Mouse (Mus musculus) layer of hippocampus, adult 8-10 months (tissue): ENCODE measurements around the gene Gna13. TPM values are rescaled to one million over a fixed set of nuclear protein-coding genes. Genes with fewer than 3 reads are reported as not detected.

Experiments used
- DNase-seq, 2 experiments: peaks; one replicate each; pipeline ENCODE4 v3.0.0; 2022; ENCODE audit warnings: low spot score in 2 of 2
- total RNA-seq, 4 experiments: library from RNA; stranded (reverse); gene quantifications; 2 replicates each; pipeline ENCODE4 v1.2.4; 2022

Gene Gna13
- total RNA-seq, 4 experiments from 2014 or later: 56.4 to 69.6 (median 63.0) TPM

DNA sequence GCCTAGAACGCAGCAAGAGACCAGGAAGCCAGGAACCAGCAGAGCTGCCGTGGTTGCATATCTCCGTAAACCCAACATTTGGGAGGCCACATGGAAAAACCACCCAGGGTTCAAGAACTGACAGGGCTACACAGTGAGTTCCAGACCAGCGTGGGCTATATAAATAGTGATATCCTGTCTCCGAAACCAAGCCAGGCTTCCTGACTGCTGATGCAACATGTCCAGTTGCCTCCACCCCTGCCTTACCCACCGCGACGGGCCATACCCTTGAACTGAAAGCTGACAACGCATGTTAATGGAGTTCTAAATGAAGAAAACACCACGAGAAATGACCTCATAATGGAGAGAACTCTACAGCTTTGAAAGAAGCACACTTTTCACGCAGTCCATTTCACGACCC lies 14.2 kb upstream of the Gna13 start:
- no peak for DNase-seq

DNA sequence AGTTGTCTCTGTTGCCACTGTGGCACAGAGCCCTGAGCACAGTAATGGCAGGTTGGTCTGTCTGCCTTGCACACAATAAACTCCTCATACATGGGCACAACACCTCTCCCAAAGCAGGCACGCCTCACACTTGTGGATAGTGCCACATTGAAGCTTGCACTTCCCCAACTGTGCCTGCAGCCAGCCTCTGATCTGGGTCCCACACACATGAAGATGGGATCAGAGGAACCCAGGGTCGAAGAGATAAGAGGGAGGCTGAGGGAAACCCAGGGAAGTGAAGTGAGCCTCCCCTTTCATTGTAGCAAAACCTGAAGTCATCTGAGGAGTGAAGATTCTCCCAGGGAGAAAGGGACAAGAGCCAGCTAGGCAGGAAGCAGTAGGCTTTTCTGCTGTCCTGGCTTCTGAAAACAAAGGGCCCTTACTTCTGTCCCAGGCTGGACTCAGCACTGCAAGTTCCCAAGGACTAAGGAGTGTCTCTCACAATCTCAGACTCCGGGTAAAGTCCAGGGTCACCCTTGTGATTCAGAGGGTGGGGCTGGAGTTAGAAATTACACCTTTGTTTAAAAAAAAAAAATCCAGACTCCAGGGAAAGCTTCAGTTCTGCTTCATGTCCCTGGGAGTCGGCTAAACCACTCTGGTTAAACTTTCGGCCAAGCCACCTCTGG lies 12.8 kb upstream of the Gna13 start:
- no peak for DNase-seq

DNA sequence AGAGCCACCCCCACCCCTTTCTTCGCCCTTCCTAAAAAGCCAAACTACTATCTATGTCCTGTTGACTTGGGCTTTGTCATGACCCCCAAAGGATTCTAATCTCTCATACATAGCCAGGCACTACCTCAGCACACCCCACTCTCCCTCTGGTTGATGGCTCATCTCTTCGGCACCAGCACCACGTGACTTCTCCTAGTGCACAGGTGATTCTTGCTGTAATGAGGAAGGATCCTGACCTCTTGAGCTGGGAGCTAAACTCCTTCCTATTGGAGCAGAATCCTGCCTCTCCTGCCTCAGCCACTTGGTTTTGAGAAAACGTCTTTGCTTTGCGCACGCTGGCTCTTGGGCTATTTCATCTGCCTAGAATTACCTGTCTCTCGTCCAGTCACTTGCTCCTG lies 12.3 kb upstream of the Gna13 start:
- no peak for DNase-seq

DNA sequence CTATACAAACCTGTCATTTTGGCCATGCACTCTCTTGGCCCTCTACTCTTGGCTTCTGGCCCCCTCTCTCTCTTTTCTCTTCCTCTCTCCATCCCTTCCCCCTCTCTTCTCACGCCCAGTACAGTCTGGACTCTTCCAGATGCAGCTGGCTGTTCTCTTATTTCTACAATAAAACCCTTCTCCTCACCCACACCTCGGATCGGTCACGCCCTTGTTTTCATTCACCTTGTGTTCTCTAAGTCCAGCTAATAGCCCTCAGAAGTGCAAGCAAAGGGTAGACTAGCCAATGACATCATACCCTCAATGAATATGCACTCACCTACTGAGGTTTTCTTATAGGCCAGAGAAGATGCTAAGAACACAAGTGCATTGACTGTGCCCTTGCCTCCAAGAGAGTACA lies 11.1 kb upstream of the Gna13 start:
- no peak for DNase-seq

DNA sequence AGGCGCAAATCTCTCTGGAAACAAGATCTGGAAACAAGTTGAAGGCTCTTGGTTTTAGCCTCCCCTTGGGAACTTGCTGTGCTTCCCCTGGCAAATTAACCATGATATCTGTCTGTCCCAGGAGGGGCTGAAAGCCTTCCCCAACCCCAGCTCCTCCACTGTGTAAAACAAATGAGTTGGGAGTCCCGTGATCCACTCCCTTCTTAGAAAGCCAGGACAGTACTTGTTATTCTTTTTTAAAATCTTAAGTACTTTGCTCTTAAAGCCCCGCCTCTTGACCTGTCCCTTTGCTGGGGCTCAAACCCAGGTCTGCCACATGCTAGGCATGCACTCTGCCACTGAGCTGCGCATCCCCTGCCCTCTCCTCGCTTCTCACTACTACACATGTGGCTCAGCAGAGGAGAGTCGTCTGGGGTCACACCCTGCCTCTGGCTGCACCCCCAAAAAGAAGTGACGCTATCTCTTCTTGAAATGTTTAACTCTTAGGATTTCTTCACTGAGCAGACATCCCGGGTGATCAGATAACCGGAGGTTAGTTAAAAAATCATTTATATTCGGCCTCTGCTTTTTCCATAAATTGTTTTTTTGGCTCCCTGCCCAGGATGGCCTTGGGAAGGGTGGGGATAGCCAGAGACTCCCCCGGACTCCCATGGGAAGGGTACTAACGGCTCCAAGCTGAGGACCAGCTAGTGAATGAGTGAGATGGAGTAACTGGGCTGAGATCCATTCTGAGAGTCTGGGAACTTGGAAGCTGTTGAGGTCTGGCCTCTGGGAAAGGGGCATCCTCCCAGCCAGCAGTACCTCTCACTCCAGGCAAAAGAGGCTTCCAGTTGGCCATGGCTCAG lies 9.0 kb upstream of the Gna13 start:
- DNase-seq: no peak

DNA sequence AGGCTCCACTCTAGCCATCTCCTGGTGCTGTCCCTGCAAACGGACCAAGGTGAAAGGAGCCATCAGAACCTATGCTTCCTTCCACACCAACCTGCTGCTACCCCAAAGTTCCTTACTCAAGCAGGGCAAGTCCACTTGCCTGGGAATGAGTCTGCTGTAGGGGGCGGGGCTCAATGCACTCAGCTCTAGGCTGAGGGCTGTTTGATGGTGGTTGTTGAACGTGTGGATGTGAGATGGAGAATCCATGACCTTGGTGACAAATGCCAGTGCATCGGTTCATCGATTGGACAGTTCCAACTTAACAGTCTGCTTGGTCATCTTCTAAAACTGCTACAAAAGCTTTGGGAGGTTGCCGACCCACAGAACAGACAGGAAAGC lies 8.4 kb upstream of the Gna13 start:
- no peak for DNase-seq

DNA sequence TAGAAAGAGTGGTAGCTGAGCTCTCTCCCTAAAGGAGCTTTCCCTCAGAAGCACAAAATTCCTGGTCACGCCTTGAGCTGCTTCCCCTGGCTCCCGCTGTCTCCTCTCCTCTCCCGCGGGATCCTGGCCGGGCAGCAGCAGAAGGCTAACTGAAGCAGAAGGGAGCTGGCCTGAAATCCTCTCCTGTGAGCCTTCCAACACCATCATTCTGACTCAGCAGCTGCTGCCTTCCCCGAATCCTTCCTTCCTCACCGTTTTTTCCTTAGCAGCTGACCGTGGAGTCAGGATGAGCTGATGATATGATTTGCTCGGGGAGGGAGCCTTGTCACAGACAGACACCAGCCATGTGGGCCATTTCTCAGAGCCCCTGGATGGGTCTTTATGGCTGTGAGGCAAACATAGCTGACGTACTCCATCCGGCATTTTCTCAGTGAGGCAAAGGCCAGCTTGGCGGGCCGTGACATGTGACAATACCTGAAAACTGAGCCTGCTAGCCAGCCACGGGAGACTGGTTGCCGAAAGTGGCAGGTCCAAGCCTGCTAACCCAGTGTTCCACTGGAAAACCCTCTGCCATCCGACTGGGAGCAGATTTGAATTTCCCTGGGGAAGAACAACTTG lies 6.8 kb upstream of the Gna13 start:
- DNase-seq: no peak

DNA sequence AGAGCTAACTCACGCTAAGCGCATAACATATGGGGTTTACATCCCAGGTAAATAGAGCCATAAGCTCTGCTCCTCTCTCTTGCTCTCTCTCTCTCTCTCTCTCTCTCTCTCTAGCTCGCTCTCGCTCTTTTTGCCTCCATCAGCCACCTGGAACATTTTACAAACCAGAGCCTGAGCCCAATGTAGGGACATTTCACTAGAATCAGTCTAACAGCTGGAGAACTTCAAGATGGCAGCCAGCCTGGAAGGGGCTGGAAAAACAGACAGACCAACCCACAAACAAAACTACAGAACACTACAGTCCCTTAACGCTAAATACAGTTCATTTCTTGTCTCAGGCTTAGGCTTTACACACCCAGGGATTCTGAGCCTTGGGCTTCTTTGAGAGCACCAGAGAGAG lies 5.5 kb upstream of the Gna13 start:
- DNase-seq: no peak

DNA sequence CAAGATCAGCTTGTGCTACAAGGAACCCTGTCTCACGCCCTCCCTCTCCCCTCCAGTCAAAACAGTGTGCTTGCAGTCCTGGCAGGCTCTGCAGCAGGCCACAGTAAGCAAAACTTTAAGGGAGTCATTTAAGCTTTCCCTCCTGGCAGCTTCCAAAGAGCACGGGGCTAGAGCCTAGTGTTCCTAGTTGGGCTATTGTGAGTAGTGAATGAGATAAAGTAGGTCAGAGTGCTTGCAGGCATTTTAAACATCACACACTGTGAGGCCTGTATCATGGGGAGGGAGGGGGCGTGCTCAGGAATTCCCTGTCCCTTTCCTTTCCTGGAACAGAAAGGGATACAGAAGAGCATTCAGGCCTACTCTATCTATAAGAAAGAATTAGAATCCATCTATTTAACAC lies 4.1 kb upstream of the Gna13 start:
- DNase-seq: peak; percentile 25 to 69

DNA sequence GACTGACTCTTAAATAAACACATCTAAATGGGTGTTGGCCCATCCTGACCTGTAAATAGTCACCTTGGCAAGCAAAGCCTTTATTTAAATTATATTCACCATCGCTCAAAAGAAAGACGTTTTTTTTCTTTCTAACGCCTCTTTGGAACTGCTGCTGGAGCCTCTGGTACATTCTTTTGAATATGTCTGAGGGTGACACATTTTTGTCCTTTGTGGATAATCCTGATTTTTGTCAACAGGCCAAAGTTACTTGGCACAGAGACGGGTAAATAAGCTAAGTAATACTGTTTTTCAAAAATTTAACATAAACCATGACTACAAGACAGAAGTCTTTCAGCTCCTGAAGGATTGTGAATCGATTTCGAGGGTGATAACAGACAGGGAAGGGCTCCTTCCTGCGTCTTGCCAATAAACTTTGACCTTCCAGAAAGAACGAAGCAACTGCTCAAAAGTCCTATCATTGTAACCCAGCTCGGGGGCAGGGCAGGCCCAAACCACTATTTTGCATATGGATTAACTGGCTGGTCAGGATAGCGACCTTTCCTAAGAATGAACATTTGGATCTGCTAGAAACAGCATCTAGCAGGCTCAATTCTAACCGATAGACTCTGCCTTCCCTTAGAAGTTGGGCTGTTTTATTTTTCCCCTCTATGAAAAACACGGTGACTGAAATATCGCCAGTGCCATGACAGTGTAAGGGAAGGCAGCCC lies 3.4 kb upstream of the Gna13 start:
- DNase-seq: no peak

DNA sequence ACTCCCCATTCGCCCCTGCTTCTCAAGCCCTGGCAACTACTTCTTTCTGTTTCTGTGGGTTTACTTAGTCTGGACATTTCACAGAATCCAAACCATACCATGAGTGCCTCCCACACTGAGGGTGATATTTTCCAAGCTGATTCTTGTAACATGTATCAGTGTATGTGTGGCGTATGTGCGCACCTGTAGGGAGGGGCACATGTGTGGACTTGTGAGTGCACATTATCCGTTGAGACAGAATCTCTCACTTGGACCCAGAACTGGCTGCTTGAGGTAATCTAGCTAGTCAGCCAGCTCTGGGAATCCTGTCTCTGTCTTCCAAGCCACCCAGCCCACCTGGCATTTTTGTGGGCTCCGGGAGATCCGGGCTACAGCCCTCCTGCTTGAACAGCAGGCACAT lies 2.5 kb upstream of the Gna13 start:
- no peak for DNase-seq

DNA sequence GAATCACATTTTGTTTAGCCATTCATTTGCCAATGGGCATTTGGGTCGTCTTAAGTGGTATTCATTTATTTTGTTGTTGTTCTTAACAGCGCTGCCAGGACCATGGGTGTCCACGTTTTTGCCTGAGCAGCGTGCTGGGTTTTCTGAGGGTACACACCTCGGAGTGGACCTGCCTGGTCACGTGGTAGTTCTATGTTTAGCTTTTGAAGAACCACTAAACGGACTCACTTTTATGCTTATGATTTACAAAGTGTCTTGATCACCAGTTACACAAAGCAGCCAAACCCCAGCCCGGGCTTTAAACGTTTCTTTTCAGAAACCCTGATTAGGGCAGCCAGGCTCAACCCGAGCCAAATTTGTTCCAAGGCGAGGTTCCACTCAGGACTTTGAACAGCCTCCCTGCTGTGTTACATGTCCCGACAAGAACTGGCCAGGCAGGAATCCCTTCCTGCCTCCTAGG lies 2.0 kb upstream of the Gna13 start:
- DNase-seq: peak; percentile 48 to 61

DNA sequence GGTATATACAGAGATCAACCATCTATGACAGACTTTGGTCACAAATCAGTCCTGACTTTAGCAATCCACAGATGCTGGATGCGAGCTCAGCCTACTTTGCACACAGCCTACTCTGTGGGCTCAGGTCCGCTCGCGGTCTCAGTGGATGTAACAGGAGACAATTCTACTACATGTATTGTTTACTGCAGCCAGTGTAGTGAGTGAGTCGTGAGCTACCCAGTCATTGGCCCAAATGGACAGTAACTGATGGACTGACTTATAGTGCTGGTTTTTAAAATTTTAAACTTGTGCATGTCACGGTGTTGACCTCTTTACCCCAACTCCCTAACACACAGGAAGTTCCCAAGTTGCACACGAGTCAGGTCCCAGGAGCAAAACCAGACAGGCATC lies 1.4 kb upstream of the Gna13 start:
- DNase-seq: no peak

DNA sequence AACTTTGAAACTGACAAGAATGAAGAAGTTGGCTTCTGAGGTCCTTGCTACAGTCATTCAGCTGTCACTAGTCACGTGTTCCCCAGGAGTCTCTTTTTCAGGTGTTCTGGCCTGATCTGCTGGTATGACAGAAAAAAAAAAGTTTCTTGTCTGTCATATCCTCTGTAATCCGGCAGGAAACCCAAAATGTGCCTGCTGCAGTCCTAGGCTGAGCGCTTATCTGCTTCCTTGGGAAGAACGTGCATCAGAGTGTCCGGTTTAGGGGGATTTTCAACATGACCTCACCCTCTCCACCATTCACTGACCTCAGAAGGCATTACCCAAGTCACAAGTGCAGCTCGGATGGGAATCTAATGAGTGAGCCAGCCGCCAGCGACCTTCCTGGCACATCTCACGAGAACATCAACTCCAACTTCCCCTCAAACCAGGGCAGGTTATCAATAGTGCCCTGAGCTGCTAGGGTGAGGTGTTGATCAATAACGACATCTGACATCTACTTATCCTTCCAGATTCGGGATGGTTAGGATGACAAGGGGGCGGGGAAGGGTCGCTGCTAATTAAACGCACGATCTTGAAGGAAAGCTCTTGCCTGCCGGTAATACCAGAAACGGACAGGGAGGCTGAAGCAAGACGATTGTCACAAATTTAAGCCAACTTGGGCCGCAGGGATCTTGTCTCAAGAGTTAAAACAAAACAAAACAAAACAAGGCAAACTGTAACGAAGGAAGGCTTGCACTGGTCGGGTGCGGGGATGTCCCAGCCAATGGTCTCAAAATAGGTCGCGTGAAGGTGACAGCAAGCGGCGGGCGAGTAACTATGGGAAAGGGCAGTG lies 784 bp upstream of the Gna13 start:
- no peak for DNase-seq

DNA sequence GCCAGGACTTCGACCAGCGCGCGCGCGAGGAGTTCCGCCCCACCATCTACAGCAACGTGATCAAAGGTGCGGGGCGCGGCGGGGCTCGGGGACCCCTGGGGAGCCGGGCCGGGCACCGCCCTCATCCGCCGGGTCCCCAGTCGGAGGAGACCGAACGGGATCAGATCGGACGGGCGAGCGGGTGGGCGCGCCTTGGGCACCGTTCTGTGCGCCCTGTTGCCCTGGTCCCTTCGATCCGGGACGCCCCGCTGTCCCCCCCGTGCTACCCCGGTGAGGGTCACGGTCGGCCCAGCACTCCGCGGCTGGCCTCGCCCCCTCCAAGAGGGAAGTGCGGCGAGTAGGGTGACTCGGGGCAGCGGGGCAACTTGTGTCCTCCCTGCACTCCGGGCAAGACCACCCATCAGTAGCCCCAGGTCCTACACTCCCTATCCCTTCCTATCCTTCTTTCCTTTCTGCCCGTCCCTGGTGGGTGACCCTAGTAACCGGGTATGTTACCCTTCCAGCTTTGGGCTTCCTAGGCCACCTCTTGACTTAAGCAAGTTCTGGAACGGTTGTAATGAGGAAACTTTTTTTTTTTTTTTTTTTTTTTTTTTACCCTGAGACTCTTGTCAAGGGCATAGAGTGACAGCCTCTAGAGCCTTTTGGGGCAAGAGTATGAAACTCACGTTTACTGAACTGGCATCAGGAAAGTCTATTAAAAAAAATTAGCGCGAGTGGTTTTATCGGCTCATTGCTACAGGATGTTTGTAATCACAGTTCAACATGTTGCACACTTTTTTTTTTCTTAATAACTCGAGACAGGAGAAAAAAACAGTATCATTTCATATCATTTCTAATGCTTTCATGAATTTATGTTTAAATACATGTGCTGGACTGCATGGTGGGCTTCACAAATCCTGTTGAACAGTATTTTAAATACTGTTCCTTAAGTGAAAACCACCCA lies 831 bp downstream of the Gna13 start:
- peak in 1 of 2 experiments; percentile 14 for DNase-seq

DNA sequence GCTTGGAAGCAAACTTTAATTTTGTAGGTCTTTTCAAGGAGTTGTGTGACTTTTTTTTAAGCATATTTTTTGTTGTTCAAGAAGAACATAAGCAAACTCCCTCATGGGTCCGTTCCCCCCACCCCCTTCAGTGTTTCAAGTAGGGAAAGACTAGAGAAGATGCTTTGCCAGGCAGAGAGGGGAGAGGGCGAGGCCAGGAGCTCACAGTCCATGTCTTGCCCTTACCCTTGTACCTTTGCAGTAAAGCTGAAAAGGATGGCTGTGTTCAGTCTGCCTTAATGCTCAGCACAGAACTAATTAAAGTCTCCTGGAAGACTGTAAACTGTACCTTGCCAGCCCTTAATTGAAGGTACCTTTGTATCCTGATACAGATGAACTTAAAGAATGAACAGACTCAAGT lies 1.7 kb downstream of the Gna13 start:
- DNase-seq: no peak

DNA sequence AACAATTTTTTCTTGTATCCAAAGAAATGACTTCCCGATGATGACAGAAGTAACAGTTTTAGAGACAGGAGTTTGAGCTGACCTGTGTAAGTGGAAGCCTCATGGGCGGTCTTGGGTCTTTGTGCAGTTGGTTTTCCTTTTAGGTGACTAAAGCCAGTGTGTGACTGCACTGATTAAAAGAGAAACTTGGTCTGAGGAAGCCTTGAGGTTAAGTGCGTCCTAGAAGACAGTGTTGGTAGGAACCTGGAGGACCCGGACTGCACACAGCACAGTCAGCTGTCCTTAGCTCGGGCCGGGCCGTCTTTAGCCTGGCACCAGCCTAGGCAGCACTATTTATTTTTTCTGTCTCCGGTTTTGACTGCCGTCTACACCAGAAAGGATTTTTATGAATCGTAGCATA lies 2.2 kb downstream of the Gna13 start:
- no peak for DNase-seq

DNA sequence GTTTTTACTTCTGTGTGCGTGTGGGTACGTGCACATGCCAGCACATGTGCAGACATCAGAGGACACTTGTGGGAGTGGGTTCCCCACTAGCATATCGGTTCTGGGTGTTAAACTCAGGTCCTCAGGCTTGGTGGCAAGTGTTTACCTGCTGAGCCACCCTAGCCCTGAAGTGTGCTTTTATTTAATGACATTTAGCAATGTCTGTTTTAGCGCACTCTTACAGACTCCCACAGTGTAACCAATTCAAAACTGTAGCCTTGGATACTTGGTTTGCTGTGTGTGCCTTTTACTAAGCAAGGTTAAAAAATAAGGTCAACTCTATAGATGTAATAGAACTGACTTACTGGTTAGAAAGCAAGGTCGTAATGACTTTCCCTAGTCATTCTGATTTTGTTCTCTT lies 3.2 kb downstream of the Gna13 start:
- DNase-seq: no peak

DNA sequence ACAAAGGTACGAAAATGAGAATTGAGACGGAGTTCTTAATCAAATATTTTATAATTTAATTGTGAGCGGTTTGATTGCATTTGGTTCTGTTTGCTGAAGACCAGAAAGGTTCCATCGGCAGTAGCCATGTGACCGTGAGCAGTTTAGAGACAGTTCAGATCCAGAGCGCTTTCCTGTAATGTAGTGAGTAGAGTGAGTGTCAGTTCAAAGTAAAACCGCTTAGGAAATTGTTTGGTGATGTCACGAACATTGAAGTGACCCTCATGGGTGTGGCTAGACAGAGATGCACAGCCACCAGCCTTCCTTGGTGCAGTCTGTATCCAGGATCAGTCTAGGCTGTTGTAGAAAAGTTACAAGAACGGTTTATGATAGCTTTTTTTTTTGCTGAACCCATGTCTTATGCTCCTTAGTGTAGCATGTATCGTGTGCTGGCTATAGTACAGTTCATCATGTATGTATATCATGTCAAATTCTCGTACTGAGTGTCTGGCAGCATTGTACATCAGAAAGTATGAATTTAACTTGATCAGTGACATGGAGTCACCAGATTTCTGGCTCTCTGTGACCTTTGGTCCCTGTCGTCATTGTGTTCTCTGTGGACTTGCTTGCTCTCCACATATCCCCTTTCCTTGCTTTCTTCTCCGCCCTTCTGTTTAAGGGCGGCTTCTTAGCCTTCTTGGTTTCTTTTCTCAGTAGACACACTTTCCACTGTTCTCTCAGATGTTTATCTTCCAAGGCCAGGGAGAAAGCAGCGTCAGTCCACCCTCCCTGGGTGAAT lies 4.4 kb downstream of the Gna13 start:
- no peak for DNase-seq
